Mouse (Mus musculus) natural killer cell, adult 2 months (primary cell): ENCODE measurements at regions not wholly inside any gene's neighbourhood (a gene's known extent, or its start where the extent isn't known, plus 50 kb on each side); places are given as distances from the start of the nearest gene placed in this dataset.
A peak's percentile ranks its signal among the peaks of the same experiment; 100 is the strongest.
"Not testable (repeated sequence)": the region's sequence is repeated elsewhere in the genome, so short reads cannot be mapped to it uniquely, and the experiment has no call there.

Experiments
- DNase-seq, 2 experiments: peaks; one replicate each; pipeline ENCODE4 v3.0.0; 2022; ENCODE audit warnings: low spot score in 2 of 2

- DNase-seq: no peak
These were observed 188.3 kb upstream of the Ccdc54 start for GRCm38 (mm10) chr16:50779030-50779784.

- not testable (repeated sequence) for DNase-seq
These were observed 183.7 kb upstream of the Ccdc54 start for GRCm38 (mm10) chr16:50774699-50775098.

GRCm38 (mm10) chr16:50766055-50766770 lies 175.3 kb upstream of the Ccdc54 start:
- no peak for DNase-seq

- DNase-seq: no peak
These were observed 171.1 kb upstream of the Ccdc54 start for GRCm38 (mm10) chr16:50762096-50762495.

- DNase-seq: no peak
These were observed 169.0 kb upstream of the Ccdc54 start for GRCm38 (mm10) chr16:50759979-50760378.

GRCm38 (mm10) chr16:50756696-50757095 lies 165.7 kb upstream of the Ccdc54 start:
- DNase-seq: peak; percentile 12 to 37

GRCm38 (mm10) chr16:50753612-50754389 lies 162.8 kb upstream of the Ccdc54 start:
- DNase-seq: peak in 1 of 2 experiments; percentile 6

- no peak for DNase-seq
These were observed 162.1 kb upstream of the Ccdc54 start for GRCm38 (mm10) chr16:50753046-50753445.

- DNase-seq: no peak
These were observed 161.3 kb upstream of the Ccdc54 start for GRCm38 (mm10) chr16:50752277-50752600.

- DNase-seq: no peak
These were observed 160.7 kb upstream of the Ccdc54 start for GRCm38 (mm10) chr16:50751495-50752276.

GRCm38 (mm10) chr16:50747698-50748097 lies 156.7 kb upstream of the Ccdc54 start:
- DNase-seq: no peak

GRCm38 (mm10) chr16:50745723-50746122 lies 154.8 kb upstream of the Ccdc54 start:
- DNase-seq: no peak

GRCm38 (mm10) chr16:50737396-50737843 lies 146.5 kb upstream of the Ccdc54 start:
- peak; percentile 16 to 17 for DNase-seq

GRCm38 (mm10) chr16:50736151-50737047 lies 145.4 kb upstream of the Ccdc54 start:
- peak; percentile 85 to 89 for DNase-seq

- no peak for DNase-seq
These were observed 142.4 kb upstream of the Ccdc54 start for GRCm38 (mm10) chr16:50733359-50733758.

- peak; percentile 92 to 93 for DNase-seq
These were observed 141.4 kb upstream of the Ccdc54 start for GRCm38 (mm10) chr16:50732082-50733006.

GRCm38 (mm10) chr16:50729341-50729740 lies 138.4 kb upstream of the Ccdc54 start:
- no peak for DNase-seq

GRCm38 (mm10) chr16:50723144-50723543 lies 132.2 kb upstream of the Ccdc54 start:
- no peak for DNase-seq

- no peak for DNase-seq
These were observed 126.5 kb upstream of the Ccdc54 start for GRCm38 (mm10) chr16:50717306-50718017.
